Mouse (Mus musculus): ENCODE measurements at regions not wholly inside any gene's neighbourhood (a gene's known extent, or its start where the extent isn't known, plus 50 kb on each side); places are given as distances from the start of the nearest gene placed in this dataset.
A peak's percentile ranks its signal among the peaks of the same experiment; 100 is the strongest.

DNA sequence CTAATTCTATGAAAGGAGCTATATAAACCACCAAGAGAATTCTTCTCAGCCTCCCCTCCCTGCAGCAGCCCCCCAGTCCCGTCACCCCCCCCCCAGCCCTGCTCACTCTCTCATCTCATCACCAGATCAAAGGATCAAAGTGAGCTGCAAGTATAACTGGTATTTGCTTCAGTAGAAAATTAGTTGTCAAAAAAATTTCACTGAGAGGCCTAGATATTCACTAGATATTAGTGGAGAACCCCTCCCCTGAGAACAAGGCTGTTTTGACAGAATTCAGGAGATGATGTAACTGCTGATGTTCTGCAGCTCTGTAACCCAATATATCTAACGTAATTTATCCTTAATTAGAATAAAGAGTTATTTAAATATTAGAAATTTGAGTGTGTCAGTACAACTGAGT lies 124.2 kb upstream of the Slitrk2 start:
- Histone ChIP-seq H3K27me3 (replicated peaks; ENCODE audit: control insufficient read depth, insufficient read depth, low read length) (no peaks in the 10 kb centered on the region), H3K36me3 (ENCODE audit: control insufficient read depth, insufficient read depth, low read length) (no peaks in the 10 kb centered on the region), H3K27ac (ENCODE audit: low read depth, low read length) (no peak overlapping the region), H3K4me3 (ENCODE audit: low read depth, low read length) (no peak overlapping the region), H3K4me2 (ENCODE audit: low read length) (no peak overlapping the region), H3K9me3 (replicated peaks; ENCODE audit: control insufficient read depth, low read length) (no peaks in the 10 kb centered on the region), H3K4me1 (ENCODE audit: control insufficient read depth, insufficient read depth, low read length) (no peaks in the 10 kb centered on the region), H3K9ac (ENCODE audit: low read length) (no peak overlapping the region)
- WGBS, result 53% methylated on average over 2 of the region's 2 CpGs
- DNase-seq (ENCODE audit: low spot score), result no peak
- ATAC-seq, result no peak

DNA sequence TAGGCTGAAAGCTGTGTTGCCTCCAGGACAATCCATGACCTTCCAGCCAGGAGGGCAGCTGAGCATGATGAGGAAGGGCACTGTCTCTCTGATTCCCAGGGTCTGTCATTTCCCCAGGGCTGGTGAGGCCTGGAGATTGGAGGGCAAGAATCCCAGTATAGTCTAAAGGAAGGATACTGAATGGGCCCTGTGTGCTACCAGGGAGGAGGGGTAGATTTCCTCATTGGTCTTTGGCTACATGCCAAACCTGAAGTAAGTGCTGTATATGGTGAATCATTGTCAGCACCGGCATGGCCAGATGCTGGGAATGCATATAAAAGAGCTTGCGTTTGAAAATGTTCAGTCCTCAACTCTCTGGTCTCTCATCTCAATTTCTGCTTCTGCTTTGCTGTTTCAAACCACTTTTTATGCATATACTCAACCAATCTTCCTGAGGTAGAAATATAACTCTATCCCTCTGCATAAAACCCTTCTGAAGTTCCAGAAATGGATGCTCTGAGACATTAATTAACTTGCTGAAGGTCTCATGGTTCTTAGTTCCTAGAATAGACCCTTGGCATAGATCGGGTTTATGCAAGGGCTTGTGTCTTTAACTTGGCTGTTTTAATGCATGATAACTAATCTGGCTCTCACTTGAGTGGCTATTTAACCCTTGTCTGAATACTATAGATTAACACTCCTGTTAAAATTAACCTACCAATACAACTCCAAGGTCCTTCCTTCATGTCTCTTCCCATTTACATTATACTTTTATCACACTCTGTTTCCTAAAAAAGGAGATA lies 122.1 kb upstream of the Slitrk2 start:
- Histone ChIP-seq H3K9me3 (replicated peaks; ENCODE audit: control insufficient read depth, low read length) (no peaks in the 10 kb centered on the region), H3K4me1 (ENCODE audit: control insufficient read depth, insufficient read depth, low read length) (no peaks in the 10 kb centered on the region), H3K4me2 (ENCODE audit: low read length) (no peak overlapping the region), H3K4me3 (ENCODE audit: low read depth, low read length) (no peak overlapping the region), H3K27me3 (replicated peaks; ENCODE audit: control insufficient read depth, insufficient read depth, low read length) (no peaks in the 10 kb centered on the region), H3K27ac (ENCODE audit: low read depth, low read length) (no peak overlapping the region), H3K9ac (ENCODE audit: low read length) (no peak overlapping the region), H3K36me3 (ENCODE audit: control insufficient read depth, insufficient read depth, low read length) (no peaks in the 10 kb centered on the region)
- ATAC-seq (peak; percentile 50), DNase-seq (ENCODE audit: low spot score) (peak; percentile 28)
- 58% methylated on average over 3 of the region's 3 CpGs for WGBS

- H3K36me3 ChIP-seq (ENCODE audit: control insufficient read depth, insufficient read depth, low read length), result no peaks in the 10 kb centered on the region
- H3K4me1 ChIP-seq (ENCODE audit: control insufficient read depth, insufficient read depth, low read length), result no peaks in the 10 kb centered on the region
- H3K9me3 ChIP-seq (replicated peaks; ENCODE audit: control insufficient read depth, low read length), result no peaks in the 10 kb centered on the region
- no peak overlapping the region for H3K4me3 ChIP-seq (ENCODE audit: low read depth, low read length)
- WGBS, result 73% methylated on average over 1 of the region's 1 CpGs
- H3K4me2 ChIP-seq (ENCODE audit: low read length), result no peak overlapping the region
- no peak for ATAC-seq
- H3K27ac ChIP-seq (ENCODE audit: low read depth, low read length), result no peak overlapping the region
- H3K27me3 ChIP-seq (replicated peaks; ENCODE audit: control insufficient read depth, insufficient read depth, low read length), result no peaks in the 10 kb centered on the region
- H3K9ac ChIP-seq (ENCODE audit: low read length), result no peak overlapping the region
- no peak for DNase-seq (ENCODE audit: low spot score)
Observed at GRCm38 (mm10) chrX:66528931-66529330, 120.2 kb upstream of the Slitrk2 start.

DNA sequence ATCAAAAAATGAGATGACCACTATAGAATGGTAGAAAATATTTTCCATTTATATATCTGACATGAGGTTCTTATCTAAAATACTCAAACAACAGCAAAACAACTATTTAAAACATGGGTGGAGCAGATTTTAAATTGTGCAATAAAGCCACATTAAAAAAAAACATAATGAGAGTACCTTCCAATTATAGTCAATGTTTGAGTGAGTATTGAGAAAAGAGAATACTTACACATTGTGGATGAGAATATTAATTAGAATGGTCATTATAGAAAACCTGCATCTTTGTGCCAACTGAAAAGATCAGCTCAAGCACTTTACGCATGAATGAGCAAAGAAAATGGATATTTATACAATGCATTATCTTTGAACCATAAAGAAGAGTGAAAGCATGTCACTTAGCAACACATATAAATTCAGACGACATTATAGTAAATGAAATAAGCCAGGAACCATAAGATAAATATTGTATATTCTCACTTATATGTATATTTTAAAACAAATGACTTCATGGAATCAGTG lies 105.1 kb upstream of the Slitrk2 start:
- ATAC-seq, result no peak
- peak; percentile 22 for DNase-seq (ENCODE audit: low spot score)
- no peak overlapping the region for H3K4me2 ChIP-seq (ENCODE audit: low read length)
- no peaks in the 10 kb centered on the region for H3K9me3 ChIP-seq (replicated peaks; ENCODE audit: control insufficient read depth, low read length)
- H3K27ac ChIP-seq (ENCODE audit: low read depth, low read length), result no peak overlapping the region
- H3K36me3 ChIP-seq (ENCODE audit: control insufficient read depth, insufficient read depth, low read length), result no peaks in the 10 kb centered on the region
- 48% methylated on average over 2 of the region's 2 CpGs for WGBS
- no peaks in the 10 kb centered on the region for H3K4me1 ChIP-seq (ENCODE audit: control insufficient read depth, insufficient read depth, low read length)
- H3K4me3 ChIP-seq (ENCODE audit: low read depth, low read length), result no peak overlapping the region
- no peaks in the 10 kb centered on the region for H3K27me3 ChIP-seq (replicated peaks; ENCODE audit: control insufficient read depth, insufficient read depth, low read length)
- no peak overlapping the region for H3K9ac ChIP-seq (ENCODE audit: low read length)

GRCm38 (mm10) chrX:66554539-66554938 lies 94.6 kb upstream of the Slitrk2 start:
- no peaks in the 10 kb centered on the region for H3K36me3 ChIP-seq (ENCODE audit: control insufficient read depth, insufficient read depth, low read length)
- H3K4me2 ChIP-seq (ENCODE audit: low read length), result no peak overlapping the region
- no peaks in the 10 kb centered on the region for H3K9me3 ChIP-seq (replicated peaks; ENCODE audit: control insufficient read depth, low read length)
- peak; percentile 77; the same call in 1 of the 2 replicates for ATAC-seq
- no peaks in the 10 kb centered on the region for H3K27me3 ChIP-seq (replicated peaks; ENCODE audit: control insufficient read depth, insufficient read depth, low read length)
- H3K4me1 ChIP-seq (ENCODE audit: control insufficient read depth, insufficient read depth, low read length), result no peaks in the 10 kb centered on the region
- H3K27ac ChIP-seq (ENCODE audit: low read depth, low read length), result no peak overlapping the region
- no peak overlapping the region for H3K9ac ChIP-seq (ENCODE audit: low read length)
- H3K4me3 ChIP-seq (ENCODE audit: low read depth, low read length), result no peak overlapping the region
- peak; percentile 54 for DNase-seq (ENCODE audit: low spot score)
- 31% methylated on average over 2 of the region's 2 CpGs for WGBS
